Mouse (Mus musculus) lung, postnatal 0 days (tissue): ENCODE measurements around the gene Nav1.

Experiments
- CTCF ChIP-seq: IDR thresholded peaks from 2 replicates; pipeline ENCODE4 v1.5.1; 2016; ENCODE audit warnings: antibody characterized with exemption, mild to moderate bottlenecking
- EP300 ChIP-seq: IDR thresholded peaks from 2 replicates; pipeline ENCODE4 v1.6.1; 2016; ENCODE audit warnings: antibody characterized with exemption, mild to moderate bottlenecking, control low read depth

GRCm38 (mm10) chr1:135604361-135605052, 2.6 kb downstream of the Nav1 start:
- TF ChIP-seq CTCF (no peak), EP300 (no peak)
